Mouse (Mus musculus) liver, embryonic 16.5 days (tissue): ENCODE data around the gene Smox. TPM values are rescaled to one million over a fixed set of nuclear protein-coding genes. Genes with fewer than 3 reads are reported as not detected.

ENCODE experiments used
- ATAC-seq: fragments of 200-750 bp; cut with Nextera tagmentation; 2 replicates; pipeline ENCODE4 v1.8.0; 2017; ENCODE audit warnings: low read depth, mild to moderate bottlenecking, moderate number of reproducible peaks, moderate library complexity
- H3K27ac ChIP-seq: fragments of 300-500 bp; sonication (generic); 2 replicates; pipeline ENCODE4 v1.5.1; 2014; ENCODE audit warnings: mild to moderate bottlenecking, low read length
- H3K27me3 ChIP-seq: fragments of 300-500 bp; sonication (generic); 2 replicates; pipeline ENCODE4 v1.6.1; 2014; ENCODE audit warnings: low read depth, low read length, mixed read lengths; ENCODE audit not compliant: control insufficient read depth, insufficient read depth
- H3K36me3 ChIP-seq: fragments of 300-500 bp; sonication (generic); 2 replicates; pipeline ENCODE4 v1.6.1; 2014; ENCODE audit warnings: mild to moderate bottlenecking; ENCODE audit not compliant: control insufficient read depth, insufficient read depth
- H3K4me1 ChIP-seq: fragments of 300-500 bp; sonication (generic); 2 replicates; pipeline ENCODE4 v1.6.1; 2014; ENCODE audit warnings: low read depth, low read length, mixed read lengths; ENCODE audit not compliant: control insufficient read depth
- H3K4me2 ChIP-seq: fragments of 300-500 bp; sonication (generic); 2 replicates; pipeline ENCODE4 v1.6.1; 2014; ENCODE audit warnings: low read depth, low read length, mixed read lengths
- H3K4me3 ChIP-seq: fragments of 300-500 bp; sonication (generic); 2 replicates; pipeline ENCODE4 v1.5.1; 2014; ENCODE audit warnings: low read depth, mild to moderate bottlenecking, low read length
- H3K9ac ChIP-seq: fragments of 300-500 bp; sonication (generic); 2 replicates; pipeline ENCODE4 v1.6.1; 2014; ENCODE audit warnings: low read depth, low read length
- H3K9me3 ChIP-seq: fragments of 300-500 bp; sonication (generic); replicated peaks from 2 replicates; pipeline ENCODE4 v1.6.1; 2016; ENCODE audit warnings: low read length; ENCODE audit not compliant: control insufficient read depth
- WGBS: fragments of 180-500 bp; shearing (Covaris S2); extraction: QIAGEN DNeasy Blood & Tissue Kit; methylation state at CpG from one replicate; pipeline ENCODE4 v1.1.7; 2014; ENCODE audit not compliant: insufficient replicate concordance; 5-methylcytosine and 5-hydroxymethylcytosine counted together
- polyA plus RNA-seq: library from polyadenylated mRNA; unstranded; fragments of >200 nt; fragmentation: Nextera tagmentation; extraction: Ambion mirVana; gene quantifications from 2 replicates; pipeline ENCODE4 v1.2.1, GENCODE M21; 2015

Smox gene
- polyA plus RNA-seq, 1 experiment from 2014 or later: 89.1 TPM

DNA sequence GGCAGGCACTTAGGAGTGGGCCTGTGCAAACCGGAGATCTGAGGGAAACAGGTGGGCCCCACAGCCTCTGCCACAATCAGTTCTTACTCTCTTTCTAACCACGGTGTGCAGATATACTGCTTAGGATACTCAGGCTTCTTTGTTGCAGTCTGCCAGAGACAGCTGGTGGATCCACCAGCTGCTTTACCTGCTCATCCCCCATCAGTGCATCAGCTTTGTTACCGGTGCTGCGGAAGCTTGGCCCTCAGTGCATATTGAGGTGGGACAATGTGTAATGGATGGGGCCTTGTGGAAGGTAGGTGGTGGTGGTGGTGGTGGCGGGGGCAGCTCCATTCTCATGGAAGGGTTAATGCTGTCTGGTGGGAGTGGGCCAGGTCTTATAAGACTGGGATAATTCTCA, 57.8 kb downstream of the Smox start:
- Histone ChIP-seq H3K27me3 (peaks cover 46% of the 10 kb centered on the region), H3K27ac (no peak overlapping the region), H3K4me2 (no peak overlapping the region), H3K4me3 (no peak overlapping the region), H3K4me1 (peaks cover 9% of the 10 kb centered on the region), H3K9me3 (no peaks in the 10 kb centered on the region), H3K36me3 (no peaks in the 10 kb centered on the region), H3K9ac (no peak overlapping the region)
- ATAC-seq: no peak
- WGBS: 46% methylated on average over 5 of the region's 5 CpGs

DNA sequence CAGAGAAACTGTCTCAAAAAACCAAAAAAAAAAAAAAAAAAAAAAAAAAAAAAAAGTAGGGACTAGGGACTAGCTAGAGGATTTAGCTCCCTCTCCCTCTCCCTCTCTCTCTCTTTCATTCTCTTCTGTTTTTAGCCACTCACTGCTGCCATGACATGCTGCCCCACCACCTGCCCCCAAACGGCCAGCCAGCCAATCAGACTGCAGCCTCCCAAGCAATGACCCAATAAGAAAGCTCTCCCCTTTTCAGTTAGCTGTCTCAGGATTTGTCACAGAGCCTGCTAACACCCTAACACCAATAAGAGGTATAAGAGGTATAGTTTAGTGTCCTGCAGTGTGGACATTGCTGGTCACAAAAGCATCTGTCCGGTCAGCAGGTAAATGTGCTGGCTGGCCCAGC, 59.2 kb downstream of the Smox start:
- peaks cover 8% of the 10 kb centered on the region for H3K4me1 ChIP-seq
- H3K27ac ChIP-seq: no peak overlapping the region
- ATAC-seq: no peak
- no peaks in the 10 kb centered on the region for H3K9me3 ChIP-seq
- H3K27me3 ChIP-seq: peaks cover 40% of the 10 kb centered on the region
- no peak overlapping the region for H3K4me3 ChIP-seq
- H3K36me3 ChIP-seq: no peaks in the 10 kb centered on the region
- H3K9ac ChIP-seq: no peak overlapping the region
- no peak overlapping the region for H3K4me2 ChIP-seq
- 57% methylated on average over 2 of the region's 2 CpGs for WGBS

DNA sequence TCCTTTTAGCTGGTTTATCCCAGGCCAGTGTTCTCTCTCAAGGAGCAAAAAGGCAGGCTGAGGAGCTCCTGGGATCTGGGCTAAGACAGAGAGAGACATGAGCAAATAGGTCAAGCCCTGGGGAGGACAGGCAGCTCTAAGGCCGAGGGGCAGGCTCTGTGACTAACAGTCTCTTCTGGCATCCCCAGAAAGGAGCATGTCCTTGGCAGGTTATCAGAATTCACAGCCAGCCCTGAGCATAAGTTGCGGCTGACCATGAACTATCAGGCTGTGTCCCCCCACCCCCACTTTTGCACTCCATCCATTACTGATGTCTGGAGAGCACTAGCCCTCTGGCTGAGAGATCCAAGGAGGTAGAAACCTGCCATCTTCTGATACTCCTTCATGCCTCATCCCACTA, 59.6 kb downstream of the Smox start:
- no peak overlapping the region for H3K27ac ChIP-seq
- ATAC-seq: no peak
- no peak overlapping the region for H3K9ac ChIP-seq
- peaks cover 35% of the 10 kb centered on the region for H3K27me3 ChIP-seq
- H3K4me2 ChIP-seq: no peak overlapping the region
- no peaks in the 10 kb centered on the region for H3K9me3 ChIP-seq
- 42% methylated on average over 2 of the region's 2 CpGs for WGBS
- no peaks in the 10 kb centered on the region for H3K36me3 ChIP-seq
- H3K4me1 ChIP-seq: peaks cover 4% of the 10 kb centered on the region
- H3K4me3 ChIP-seq: no peak overlapping the region

DNA sequence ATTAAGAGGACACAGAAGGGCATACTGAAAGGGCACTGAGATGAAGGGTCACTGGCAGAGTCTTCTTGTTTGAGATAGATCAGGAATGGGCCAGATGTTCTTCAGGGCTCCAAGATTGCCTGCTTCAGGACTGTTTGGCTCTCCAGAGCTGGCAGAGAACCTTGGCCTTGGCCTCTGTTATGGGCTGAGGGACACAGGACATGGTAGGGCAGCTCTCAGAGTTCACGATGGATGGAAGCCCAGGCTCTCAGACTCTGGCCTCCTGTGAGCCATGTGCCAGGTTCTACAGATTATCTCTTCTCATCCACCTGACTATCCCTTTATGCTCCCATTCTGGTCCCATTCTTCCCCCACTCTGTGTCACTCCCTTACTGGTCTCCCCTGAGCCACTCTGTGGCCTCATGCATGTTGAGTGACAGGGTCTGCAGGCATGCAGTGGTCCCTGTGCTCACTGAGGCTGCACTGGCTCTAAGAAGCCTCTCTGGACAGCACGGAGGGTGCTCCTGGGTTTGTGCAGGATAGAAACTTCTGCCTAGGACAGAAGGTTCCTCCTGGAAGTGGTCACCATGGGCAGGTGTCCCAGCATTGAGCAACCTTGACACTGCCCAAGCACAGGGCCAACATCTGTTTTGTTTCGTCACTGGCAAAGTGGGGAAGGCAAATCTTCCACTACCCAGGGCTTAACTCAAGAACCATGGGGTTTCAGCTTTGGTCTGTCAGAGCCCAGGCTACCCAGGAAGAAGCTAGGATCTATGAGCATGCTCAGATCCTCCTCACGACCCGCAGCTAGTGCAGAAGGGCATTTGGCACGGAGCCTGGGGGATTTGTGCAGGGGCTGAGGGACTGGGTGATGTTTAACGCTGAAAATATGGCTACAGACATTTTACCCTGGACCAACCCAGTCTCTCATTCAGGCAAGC, 60.7 kb downstream of the Smox start:
- H3K9me3 ChIP-seq: no peaks in the 10 kb centered on the region
- H3K4me1 ChIP-seq: no peaks in the 10 kb centered on the region
- H3K9ac ChIP-seq: no peak overlapping the region
- no peaks in the 10 kb centered on the region for H3K36me3 ChIP-seq
- no peak overlapping the region for H3K4me3 ChIP-seq
- ATAC-seq: no peak
- no peak overlapping the region for H3K4me2 ChIP-seq
- 38% methylated on average over 7 of the region's 7 CpGs for WGBS
- H3K27me3 ChIP-seq: peaks cover 25% of the 10 kb centered on the region
- H3K27ac ChIP-seq: no peak overlapping the region

DNA sequence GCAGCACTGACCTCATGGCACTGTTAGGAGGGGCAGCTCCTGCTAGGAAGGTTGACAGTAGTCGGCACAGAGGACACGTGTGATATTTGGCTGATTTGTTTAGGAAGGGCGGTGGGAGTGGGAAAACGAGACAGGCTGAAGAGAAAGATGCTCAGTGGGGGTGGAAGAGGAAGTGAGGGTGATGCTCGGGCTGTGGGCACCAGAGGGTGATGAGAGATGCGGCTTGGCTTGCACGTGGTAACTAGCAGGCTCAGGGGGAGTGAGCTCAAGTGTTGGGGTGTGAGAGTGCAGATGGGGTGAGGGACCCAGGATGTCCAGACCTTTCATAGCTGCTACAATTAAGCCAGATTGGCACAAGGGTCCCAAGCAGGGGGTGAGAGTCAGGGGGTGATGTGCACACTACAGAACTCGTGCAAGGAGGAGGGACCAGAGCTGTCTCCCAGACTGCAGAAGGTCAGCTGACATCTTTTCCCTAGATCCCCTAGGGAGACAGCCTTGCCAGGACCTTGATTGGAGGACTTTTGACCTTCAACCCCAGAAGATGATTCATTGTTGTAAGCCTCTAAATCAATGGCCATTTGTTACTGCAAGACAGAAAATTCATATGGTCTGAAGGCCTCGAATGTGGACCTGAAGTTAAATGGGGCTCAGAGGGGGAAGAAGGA, 61.6 kb downstream of the Smox start:
- H3K4me1 ChIP-seq: no peaks in the 10 kb centered on the region
- H3K27me3 ChIP-seq: peaks cover 16% of the 10 kb centered on the region
- no peak overlapping the region for H3K4me2 ChIP-seq
- no peaks in the 10 kb centered on the region for H3K9me3 ChIP-seq
- no peaks in the 10 kb centered on the region for H3K36me3 ChIP-seq
- H3K27ac ChIP-seq: no peak overlapping the region
- H3K4me3 ChIP-seq: no peak overlapping the region
- ATAC-seq: no peak
- H3K9ac ChIP-seq: no peak overlapping the region
- 15% methylated on average over 9 of the region's 9 CpGs for WGBS

DNA sequence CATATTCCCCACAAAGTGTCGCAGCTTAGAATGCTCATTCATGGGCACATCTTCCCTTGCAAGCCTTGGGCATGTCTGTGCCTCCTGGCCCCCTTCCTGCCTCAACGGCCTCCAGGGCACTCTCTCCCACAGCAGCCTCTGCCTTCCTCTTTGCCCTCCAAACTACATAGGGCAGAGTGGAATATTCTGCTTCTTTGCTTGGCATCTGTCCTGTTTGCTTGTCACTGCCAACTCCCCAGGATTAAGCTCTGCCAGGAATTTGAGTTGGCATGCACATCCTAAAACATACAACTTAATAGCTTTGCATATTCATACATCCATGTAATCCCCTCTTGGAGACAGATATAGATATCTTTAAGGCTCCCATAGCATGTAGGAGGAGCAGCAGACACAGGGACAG, 66.6 kb downstream of the Smox start:
- Histone ChIP-seq H3K9me3 (no peaks in the 10 kb centered on the region), H3K4me2 (no peak overlapping the region), H3K36me3 (no peaks in the 10 kb centered on the region), H3K4me3 (no peak overlapping the region), H3K27me3 (peaks cover 43% of the 10 kb centered on the region), H3K4me1 (no peaks in the 10 kb centered on the region), H3K27ac (no peak overlapping the region), H3K9ac (no peak overlapping the region)
- no peak for ATAC-seq
- 48% methylated on average over 2 of the region's 2 CpGs for WGBS

DNA sequence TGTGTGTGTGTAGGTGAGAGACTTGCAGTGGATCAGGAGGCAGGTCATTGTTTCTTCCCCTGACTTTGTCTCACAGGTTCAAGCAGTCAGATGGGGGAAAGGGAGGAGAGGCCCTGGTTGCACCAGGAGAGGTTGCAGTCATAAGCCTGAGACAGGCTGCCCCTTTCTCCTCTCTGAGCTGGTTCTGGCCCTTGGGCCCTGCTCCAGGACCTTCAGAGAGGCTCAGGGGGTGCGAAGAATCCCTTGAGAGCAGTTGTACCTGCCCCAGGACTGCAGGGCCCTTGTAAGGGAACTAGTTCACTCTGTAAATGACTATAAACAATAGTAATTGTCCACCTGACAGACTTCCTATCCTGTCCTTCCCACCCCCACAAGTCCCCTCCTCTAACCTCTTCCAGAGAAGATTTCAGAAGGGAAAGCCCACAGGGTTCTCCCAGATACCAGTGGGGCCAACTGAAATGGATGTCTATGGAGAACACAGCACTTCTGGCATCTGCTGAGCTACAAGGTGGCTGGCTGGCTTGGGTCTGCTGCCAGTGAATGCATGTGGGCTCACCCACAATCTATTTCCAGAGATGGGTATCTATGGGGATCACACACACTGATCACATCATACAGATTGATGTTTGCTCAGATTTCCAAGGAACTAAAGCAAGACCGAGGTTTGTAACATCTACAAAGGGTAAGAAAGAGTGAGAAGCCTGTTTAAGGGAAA, 69.1 kb downstream of the Smox start:
- Histone ChIP-seq H3K4me3 (no peak overlapping the region), H3K27me3 (peaks cover 56% of the 10 kb centered on the region), H3K27ac (no peak overlapping the region), H3K9me3 (no peaks in the 10 kb centered on the region), H3K4me1 (no peaks in the 10 kb centered on the region), H3K9ac (no peak overlapping the region), H3K4me2 (no peak overlapping the region), H3K36me3 (no peaks in the 10 kb centered on the region)
- 40% methylated on average over 2 of the region's 2 CpGs for WGBS
- ATAC-seq: no peak

DNA sequence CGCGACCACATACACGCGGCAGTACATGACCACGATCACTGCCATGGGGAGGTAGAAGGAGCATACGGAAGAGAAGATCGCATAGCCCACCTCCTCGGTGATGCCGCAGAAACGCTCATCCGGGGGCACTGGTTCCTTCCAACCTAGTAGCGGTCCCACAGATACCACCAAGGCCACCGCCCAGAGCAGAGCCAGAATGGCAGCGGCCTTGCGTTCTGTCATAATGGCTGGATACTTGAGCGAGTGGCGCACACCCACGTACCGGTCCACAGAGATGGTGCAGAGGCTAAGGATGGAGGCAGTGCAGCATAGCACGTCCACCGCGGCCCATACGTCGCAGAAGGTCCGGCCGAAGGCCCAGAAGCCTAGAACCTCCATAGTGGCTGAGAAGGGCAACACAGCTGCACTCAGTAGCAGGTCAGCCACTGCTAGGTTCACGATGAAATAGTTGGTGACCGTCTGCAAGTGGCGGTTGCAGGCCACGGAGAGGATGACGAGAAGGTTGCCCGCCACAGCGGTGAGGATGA, 70.1 kb downstream of the Smox start:
- no peak overlapping the region for H3K4me2 ChIP-seq
- no peak for ATAC-seq
- H3K4me3 ChIP-seq: peak overlapping the region; percentile 30; the same call in 1 of the 2 replicates
- H3K27me3 ChIP-seq: peaks cover 56% of the 10 kb centered on the region
- no peaks in the 10 kb centered on the region for H3K9me3 ChIP-seq
- no peaks in the 10 kb centered on the region for H3K4me1 ChIP-seq
- 5% methylated on average over 33 of the region's 33 CpGs for WGBS
- H3K36me3 ChIP-seq: no peaks in the 10 kb centered on the region
- no peak overlapping the region for H3K9ac ChIP-seq
- H3K27ac ChIP-seq: no peak overlapping the region
